Mouse (Mus musculus): ENCODE results near the gene Trp53rkb. TPM values are rescaled to one million over a fixed set of nuclear protein-coding genes. Genes with fewer than 3 reads are reported as not detected.
"Not testable (repeated sequence)": the region's sequence is repeated elsewhere in the genome, so short reads cannot be mapped to it uniquely, and the experiment has no call there.

Trp53rkb gene
- 9.4 and 9.5 TPM in 2 replicates for polyA plus RNA-seq (2015; fragmentation: Nextera tagmentation; extraction: Ambion mirVana)

- ATAC-seq (ENCODE audit: low read depth): peak; percentile 55; the same call in 1 of the 2 replicates
- Histone ChIP-seq H3K36me3 (peaks cover 17% of the 10 kb centered on the region), H3K4me2 (peak within 1 kb of the TSS; percentile 76), H3K27me3 (no peaks in the 10 kb centered on the region), H3K9me3 (no peaks in the 10 kb centered on the region), H3K9ac (peak within 1 kb of the TSS; percentile 84), H3K4me3 (peak within 1 kb of the TSS; percentile 79), H3K27ac (replicated peaks) (peak within 1 kb of the TSS; percentile 76), H3K4me1 (replicated peaks) (peaks cover 25% of the 10 kb centered on the region)
- 35% methylated on average over 5 of the region's 5 CpGs for WGBS
Measured at GRCm38 (mm10) chr2:166792355-166792754, at the start of gene Trp53rkb. TSS of gene Trp53rkb (plus strand) at chr2:166792531.

GRCm38 (mm10) chr2:166743504-166743903, 48.8 kb upstream of the Trp53rkb start:
- H3K27me3 ChIP-seq: no peaks in the 10 kb centered on the region
- ATAC-seq (ENCODE audit: low read depth): no peak
- H3K36me3 ChIP-seq: no peaks in the 10 kb centered on the region
- H3K4me2 ChIP-seq: no peak overlapping the region
- H3K9ac ChIP-seq: no peak overlapping the region
- 37% methylated on average over 4 of the region's 4 CpGs for WGBS
- H3K4me1 ChIP-seq (replicated peaks): 0 out of 2 replicates have a peak, but pooled peaks cover 4% of the 10 kb centered on the region
- no peak overlapping the region for H3K27ac ChIP-seq (replicated peaks)
- H3K9me3 ChIP-seq: no peaks in the 10 kb centered on the region
- no peak overlapping the region for H3K4me3 ChIP-seq

DNA sequence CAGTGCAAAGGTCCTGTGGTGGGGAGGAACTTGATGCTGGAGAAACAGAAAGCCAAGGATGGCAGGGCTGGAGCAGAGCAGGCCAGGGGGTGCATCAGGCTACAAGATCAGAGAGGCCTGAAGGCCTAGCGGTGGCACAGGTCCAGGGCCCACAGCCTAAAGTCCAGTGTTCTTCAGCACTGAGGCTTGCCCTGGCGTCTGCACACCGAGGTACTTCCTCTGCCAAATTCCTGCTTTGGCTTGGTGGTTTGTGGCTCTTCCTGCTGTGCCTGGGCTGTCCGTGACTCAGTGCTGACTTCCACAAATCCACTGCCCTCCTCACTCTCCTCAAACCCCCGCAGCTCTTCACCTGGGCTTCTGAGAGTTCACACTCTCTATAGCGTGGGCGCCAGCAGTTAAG, 47.9 kb upstream of the Trp53rkb start:
- H3K36me3 ChIP-seq: no peaks in the 10 kb centered on the region
- H3K4me3 ChIP-seq: no peak overlapping the region
- no peaks in the 10 kb centered on the region for H3K27me3 ChIP-seq
- H3K9me3 ChIP-seq: no peaks in the 10 kb centered on the region
- H3K27ac ChIP-seq (replicated peaks): no peak overlapping the region
- ATAC-seq (ENCODE audit: low read depth): no peak
- H3K4me1 ChIP-seq (replicated peaks): 0 out of 2 replicates have a peak, but pooled peaks cover 4% of the 10 kb centered on the region
- no peak overlapping the region for H3K9ac ChIP-seq
- WGBS: 78% methylated on average over 7 of the region's 7 CpGs
- H3K4me2 ChIP-seq: no peak overlapping the region

GRCm38 (mm10) chr2:166745849-166746248, 46.5 kb upstream of the Trp53rkb start:
- Histone ChIP-seq H3K27ac (replicated peaks) (no peak overlapping the region), H3K4me2 (no peak overlapping the region), H3K36me3 (no peaks in the 10 kb centered on the region), H3K4me3 (no peak overlapping the region), H3K4me1 (replicated peaks) (0 out of 2 replicates have a peak, but pooled peaks cover 4% of the 10 kb centered on the region), H3K9me3 (no peaks in the 10 kb centered on the region), H3K9ac (no peak overlapping the region), H3K27me3 (no peaks in the 10 kb centered on the region)
- 86% methylated on average over 9 of the region's 9 CpGs for WGBS
- ATAC-seq (ENCODE audit: low read depth): no peak

DNA sequence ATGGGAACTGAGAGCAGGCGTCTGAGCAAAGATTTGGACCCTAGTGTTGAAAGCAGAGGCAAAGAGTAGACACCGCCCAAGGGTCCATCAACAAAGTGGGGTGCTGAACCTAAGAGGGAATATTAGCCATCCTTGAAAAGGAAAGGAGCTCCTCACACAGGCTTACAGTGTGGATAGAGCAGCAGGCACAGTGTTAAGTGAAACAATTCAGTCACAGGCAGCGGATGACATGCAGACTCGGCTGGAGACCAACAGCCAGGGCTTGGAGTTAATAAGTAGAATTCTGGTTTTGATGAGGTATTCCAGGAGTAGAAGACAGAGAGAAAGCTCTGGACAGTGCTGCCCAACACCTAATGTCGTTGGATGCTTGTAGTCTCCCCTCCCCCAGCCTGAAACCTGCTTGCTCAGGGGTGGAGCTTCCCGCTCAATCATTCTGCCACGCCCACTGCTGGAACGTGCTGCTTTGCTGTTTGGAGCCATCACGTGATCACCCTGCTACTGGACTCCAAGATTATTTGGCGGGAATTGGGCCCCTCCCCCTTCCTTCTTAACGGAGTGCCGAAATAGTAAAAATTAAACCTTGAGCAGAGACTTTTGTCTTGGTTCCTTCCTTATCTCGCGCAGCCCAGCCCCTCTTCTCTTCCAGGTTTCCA, 45.9 kb upstream of the Trp53rkb start:
- not testable (repeated sequence) for H3K36me3 ChIP-seq; H3K4me2 ChIP-seq; H3K4me3 ChIP-seq; H3K9ac ChIP-seq; H3K27ac ChIP-seq (replicated peaks); H3K27me3 ChIP-seq; ATAC-seq (ENCODE audit: low read depth); H3K9me3 ChIP-seq; H3K4me1 ChIP-seq (replicated peaks)
- 59% methylated on average over 14 of the region's 14 CpGs for WGBS

DNA sequence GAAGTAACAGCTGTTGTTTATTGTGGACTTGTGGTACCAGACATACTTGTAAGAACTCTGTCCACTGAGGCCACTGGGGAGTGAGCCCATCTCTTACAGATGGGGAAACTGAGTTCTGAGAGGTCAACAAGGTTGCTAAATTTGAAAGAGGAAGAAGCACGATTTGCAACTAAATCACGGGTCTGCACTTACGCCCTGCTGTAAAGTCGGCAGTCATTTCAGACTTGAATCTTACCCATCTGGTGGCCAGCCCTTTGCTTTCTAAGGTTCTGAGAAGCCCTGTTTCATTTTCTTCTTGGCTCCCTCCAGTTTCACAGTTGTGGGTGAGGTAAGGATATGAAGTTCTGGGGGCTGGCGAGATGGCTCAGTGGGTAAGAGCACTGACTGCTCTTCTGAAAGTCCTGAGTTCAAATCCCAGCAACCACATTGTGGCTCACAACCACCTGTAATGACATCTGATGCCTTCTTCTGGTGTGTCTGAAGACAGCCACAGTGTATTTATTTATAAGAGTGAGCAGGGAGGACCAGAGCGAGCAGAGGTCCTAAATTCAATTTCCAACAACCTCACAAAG, 41.6 kb upstream of the Trp53rkb start:
- no peak overlapping the region for H3K4me3 ChIP-seq
- H3K9ac ChIP-seq: no peak overlapping the region
- no peak overlapping the region for H3K27ac ChIP-seq (replicated peaks)
- no peak overlapping the region for H3K4me2 ChIP-seq
- H3K4me1 ChIP-seq (replicated peaks): no peaks in the 10 kb centered on the region
- no peaks in the 10 kb centered on the region for H3K9me3 ChIP-seq
- 89% methylated on average over 6 of the region's 6 CpGs for WGBS
- H3K36me3 ChIP-seq: no peaks in the 10 kb centered on the region
- ATAC-seq (ENCODE audit: low read depth): no peak
- no peaks in the 10 kb centered on the region for H3K27me3 ChIP-seq

DNA sequence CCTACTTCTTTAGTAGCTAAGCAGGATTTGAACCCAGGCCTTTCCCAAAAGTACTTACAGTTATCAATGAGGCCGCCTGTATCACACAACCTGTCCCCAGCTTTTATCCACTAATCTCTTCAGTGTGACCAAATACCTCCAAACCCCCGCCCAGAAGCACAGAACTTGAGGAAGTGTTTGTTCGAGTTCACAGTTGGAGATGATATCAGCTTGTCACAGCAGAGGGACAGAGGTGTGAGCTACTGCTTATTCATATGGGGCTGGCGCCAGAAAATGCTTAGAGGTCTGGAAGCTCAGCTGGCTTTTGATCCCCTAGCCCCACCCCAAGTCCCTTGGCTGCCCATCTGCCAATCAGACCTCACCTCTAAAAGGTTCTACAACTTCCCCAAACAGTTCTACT, 38.1 kb upstream of the Trp53rkb start:
- H3K27ac ChIP-seq (replicated peaks): no peak overlapping the region
- no peak overlapping the region for H3K4me3 ChIP-seq
- no peak overlapping the region for H3K4me2 ChIP-seq
- ATAC-seq (ENCODE audit: low read depth): no peak
- H3K9ac ChIP-seq: no peak overlapping the region
- H3K9me3 ChIP-seq: no peaks in the 10 kb centered on the region
- H3K4me1 ChIP-seq (replicated peaks): no peaks in the 10 kb centered on the region
- 82% methylated on average over 4 of the region's 4 CpGs for WGBS
- no peaks in the 10 kb centered on the region for H3K36me3 ChIP-seq
- H3K27me3 ChIP-seq: no peaks in the 10 kb centered on the region

- ATAC-seq (ENCODE audit: low read depth): no peak
- Histone ChIP-seq H3K4me3 (no peak overlapping the region), H3K27ac (replicated peaks) (no peak overlapping the region), H3K36me3 (no peaks in the 10 kb centered on the region), H3K27me3 (no peaks in the 10 kb centered on the region), H3K4me1 (replicated peaks) (no peaks in the 10 kb centered on the region), H3K4me2 (no peak overlapping the region), H3K9ac (no peak overlapping the region), H3K9me3 (no peaks in the 10 kb centered on the region)
- WGBS: 85% methylated on average over 7 of the region's 7 CpGs
Measured at GRCm38 (mm10) chr2:166754760-166755159, 37.6 kb upstream of the Trp53rkb start.

DNA sequence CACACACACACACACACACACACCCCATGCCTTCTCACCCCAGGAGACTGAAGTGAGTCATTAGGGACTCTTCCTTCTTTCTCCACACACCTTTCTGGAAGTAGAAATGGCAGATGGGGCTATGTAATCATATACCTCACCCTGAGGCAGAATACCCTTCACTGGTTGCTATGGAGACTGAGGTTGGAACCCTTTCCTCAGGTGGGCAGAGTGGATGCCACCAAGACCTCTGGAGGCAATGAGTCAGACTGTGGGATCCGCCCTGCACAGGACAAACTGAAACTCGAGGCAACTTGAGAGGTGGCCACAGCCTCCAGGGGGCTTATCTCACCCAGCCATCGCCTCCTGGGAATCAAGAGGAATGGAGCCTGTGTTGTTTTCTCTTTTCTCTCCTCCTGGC, 34.4 kb upstream of the Trp53rkb start:
- Histone ChIP-seq H3K27me3 (no peaks in the 10 kb centered on the region), H3K4me3 (no peak overlapping the region), H3K9ac (no peak overlapping the region), H3K36me3 (no peaks in the 10 kb centered on the region), H3K27ac (replicated peaks) (no peak overlapping the region), H3K4me1 (replicated peaks) (no peaks in the 10 kb centered on the region), H3K4me2 (no peak overlapping the region), H3K9me3 (no peaks in the 10 kb centered on the region)
- no peak for ATAC-seq (ENCODE audit: low read depth)
- 51% methylated on average over 3 of the region's 3 CpGs for WGBS

- H3K4me2 ChIP-seq: no peak overlapping the region
- H3K27ac ChIP-seq (replicated peaks): no peak overlapping the region
- H3K27me3 ChIP-seq: no peaks in the 10 kb centered on the region
- H3K4me3 ChIP-seq: no peak overlapping the region
- 10% methylated on average over 5 of the region's 5 CpGs for WGBS
- H3K36me3 ChIP-seq: no peaks in the 10 kb centered on the region
- ATAC-seq (ENCODE audit: low read depth): no peak
- no peaks in the 10 kb centered on the region for H3K9me3 ChIP-seq
- peaks cover 8% of the 10 kb centered on the region for H3K4me1 ChIP-seq (replicated peaks)
- no peak overlapping the region for H3K9ac ChIP-seq
Measured at GRCm38 (mm10) chr2:166764051-166764450, 28.3 kb upstream of the Trp53rkb start.

GRCm38 (mm10) chr2:166767591-166767990, 24.7 kb upstream of the Trp53rkb start:
- Histone ChIP-seq H3K36me3 (no peaks in the 10 kb centered on the region), H3K27me3 (no peaks in the 10 kb centered on the region), H3K4me2 (no peak overlapping the region), H3K27ac (replicated peaks) (no peak overlapping the region), H3K9me3 (no peaks in the 10 kb centered on the region), H3K9ac (no peak overlapping the region), H3K4me1 (replicated peaks) (peaks cover 8% of the 10 kb centered on the region), H3K4me3 (no peak overlapping the region)
- ATAC-seq (ENCODE audit: low read depth): no peak
- 78% methylated on average over 9 of the region's 9 CpGs for WGBS

GRCm38 (mm10) chr2:166771396-166771795, 20.9 kb upstream of the Trp53rkb start:
- Histone ChIP-seq H3K27ac (replicated peaks) (no peak overlapping the region), H3K36me3 (no peaks in the 10 kb centered on the region), H3K4me2 (no peak overlapping the region), H3K27me3 (no peaks in the 10 kb centered on the region), H3K9me3 (no peaks in the 10 kb centered on the region), H3K9ac (no peak overlapping the region), H3K4me1 (replicated peaks) (no peaks in the 10 kb centered on the region), H3K4me3 (no peak overlapping the region)
- ATAC-seq (ENCODE audit: low read depth): no peak
- 71% methylated on average over 11 of the region's 11 CpGs for WGBS

DNA sequence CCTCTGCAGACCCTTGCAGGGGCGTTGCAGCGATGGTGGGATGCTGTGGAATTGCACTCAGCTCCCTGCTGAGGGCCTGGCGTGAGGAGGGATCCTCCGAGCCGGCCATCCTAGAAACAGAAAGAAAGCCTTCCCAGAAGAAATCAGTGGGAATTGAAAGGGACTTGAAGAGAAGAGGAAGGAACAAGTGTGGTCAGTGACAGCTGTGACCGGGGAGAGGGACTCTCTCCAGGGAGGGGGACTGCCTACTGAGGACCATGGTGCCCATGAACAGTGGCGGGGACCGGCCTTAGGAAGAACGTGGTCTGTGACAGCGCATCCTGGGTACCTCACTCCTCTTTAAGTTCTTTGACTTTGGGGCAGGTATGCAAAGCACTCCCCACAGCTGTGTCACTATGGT, 18.7 kb upstream of the Trp53rkb start:
- Histone ChIP-seq H3K4me1 (replicated peaks) (no peaks in the 10 kb centered on the region), H3K4me3 (no peak overlapping the region), H3K27ac (replicated peaks) (no peak overlapping the region), H3K36me3 (no peaks in the 10 kb centered on the region), H3K4me2 (no peak overlapping the region), H3K9ac (no peak overlapping the region), H3K9me3 (no peaks in the 10 kb centered on the region), H3K27me3 (no peaks in the 10 kb centered on the region)
- ATAC-seq (ENCODE audit: low read depth): no peak
- 71% methylated on average over 10 of the region's 10 CpGs for WGBS

Measured in neural tube, embryonic 13.5 days (tissue).